Mouse (Mus musculus) heart, postnatal 0 days (tissue): ENCODE data around the gene Unc5cl.

Experiments
- CTCF ChIP-seq: IDR thresholded peaks from 2 replicates; pipeline ENCODE4 v1.5.1; 2016; ENCODE audit warnings: antibody characterized with exemption, control low read depth, low read depth
- EP300 ChIP-seq: IDR thresholded peaks from 2 replicates; pipeline ENCODE4 v1.6.1; 2016; ENCODE audit warnings: antibody characterized with exemption, low read depth

- no peak for TF ChIP-seq CTCF
- TF ChIP-seq EP300 = no peak
Observed at GRCm38 (mm10) chr17:48514613-48515012, 59.9 kb downstream of the Unc5cl start.
